Mouse (Mus musculus): ENCODE data around the gene Scgb1c1. TPM values are rescaled to one million over a fixed set of nuclear protein-coding genes. Genes with fewer than 3 reads are reported as not detected.
A peak's percentile ranks its signal among the peaks of the same experiment; 100 is the strongest.
"Not testable (repeated sequence)": the region's sequence is repeated elsewhere in the genome, so short reads cannot be mapped to it uniquely, and the experiment has no call there.

Gene Scgb1c1
- total RNA-seq, 2 experiments from 2014 or later: not detected

GRCm38 (mm10) chr7:140880865-140881515 is 35.6 kb downstream of the Scgb1c1 start:
- no peak for DNase-seq

GRCm38 (mm10) chr7:140881696-140882468 is 36.5 kb downstream of the Scgb1c1 start, which contains the start of the genes Psmd13 and Sirt3:
TSS of gene Psmd13 (plus strand) at chr7:140881968.
TSS of gene Sirt3 (minus strand) at chr7:140882309.
- DNase-seq: peak; percentile 93

GRCm38 (mm10) chr7:140882469-140882803 is 37.1 kb downstream of the Scgb1c1 start:
- no peak for DNase-seq

GRCm38 (mm10) chr7:140890636-140891035 is 45.3 kb downstream of the Scgb1c1 start:
- not testable (repeated sequence) for DNase-seq

GRCm38 (mm10) chr7:140894031-140894430 is 48.7 kb downstream of the Scgb1c1 start:
- DNase-seq: no peak

GRCm38 (mm10) chr7:140894611-140895010 is 49.3 kb downstream of the Scgb1c1 start:
- DNase-seq: no peak

Other genes starting within 250 kb of the Scgb1c1 start
- under 1 TPM; 0.43 to 0.45 TPM for gene Olfr46, start 244.3 kb upstream of the Scgb1c1 start, total RNA-seq (2021)
- under 1 TPM in 1 of 2 experiments, not detected in 1; 0.37 TPM for gene Olfr61, start 216.6 kb upstream of the Scgb1c1 start, total RNA-seq (2021)
- gene Olfr53, start 199.1 kb upstream of the Scgb1c1 start, total RNA-seq (2021): not detected
- under 1 TPM; 0.17 to 0.43 TPM for gene Olfr539, start 185.6 kb upstream of the Scgb1c1 start, total RNA-seq (2021)
- gene Olfr45, start 163.6 kb upstream of the Scgb1c1 start, total RNA-seq (2021): under 1 TPM; 0.10 TPM
- not detected for gene Olfr541, start 148.3 kb upstream of the Scgb1c1 start, total RNA-seq (2021)
- gene Cyp2e1, start 81.8 kb upstream of the Scgb1c1 start, total RNA-seq (2021): not detected
- gene Syce1, start 57.7 kb upstream of the Scgb1c1 start, total RNA-seq (2021): under 1 TPM in 1 of 2 experiments, not detected in 1; 0.40 TPM
- 10 to 100 TPM; 12.3 to 13.3 TPM for gene Zfp941, start 23.4 kb upstream of the Scgb1c1 start, total RNA-seq (2021)
- gene Urah, start 10.5 kb upstream of the Scgb1c1 start, total RNA-seq (2021): 1 to 10 TPM; 1.8 to 2.9 TPM
- gene Odf3, start 2.3 kb downstream of the Scgb1c1 start, total RNA-seq (2021): not detected
- gene Gm45785, start 10.8 kb downstream of the Scgb1c1 start, total RNA-seq (2021): not detected
- 10 to 100 TPM; 76.8 to 83.7 TPM for gene Ric8a, start 11.4 kb downstream of the Scgb1c1 start, total RNA-seq (2021)
- gene Bet1l, start 12.0 kb downstream of the Scgb1c1 start, total RNA-seq (2021): 10 to 100 TPM; 27.2 to 28.1 TPM
- gene Psmd13, start 36.4 kb downstream of the Scgb1c1 start, total RNA-seq (2021): 100 to 1,000 TPM; 113 to 119 TPM
- 10 to 100 TPM; 64.6 to 71.8 TPM for gene Sirt3, start 36.8 kb downstream of the Scgb1c1 start, total RNA-seq (2021)
- gene Cox8b, start 54.9 kb downstream of the Scgb1c1 start, total RNA-seq (2021): 1 to 10 TPM; 1.2 to 1.3 TPM
- gene Nlrp6, start 75.4 kb downstream of the Scgb1c1 start, total RNA-seq (2021): under 1 TPM; 0.30 to 0.35 TPM
- gene Pgghg, start 95.8 kb downstream of the Scgb1c1 start, total RNA-seq (2021): 1 to 10 TPM; 3.9 to 4.0 TPM
- gene Ifitm5, start 104.7 kb downstream of the Scgb1c1 start, total RNA-seq (2021): not detected
- not detected for gene Gm45717, start 110.4 kb downstream of the Scgb1c1 start, total RNA-seq (2021)
- 10 to 100 TPM in 1 of 2 experiments, 1 to 10 TPM in 1; 8.4 to 14.1 TPM for gene Ifitm2, start 110.4 kb downstream of the Scgb1c1 start, total RNA-seq (2021)
- gene Ifitm1, start 121.7 kb downstream of the Scgb1c1 start, total RNA-seq (2021): 1 to 10 TPM; 1.6 to 3.8 TPM
- 10 to 100 TPM; 11.1 to 11.4 TPM for gene Ifitm3, start 165.2 kb downstream of the Scgb1c1 start, total RNA-seq (2021)
- gene Ifitm6, start 172.4 kb downstream of the Scgb1c1 start, total RNA-seq (2021): under 1 TPM in 1 of 2 experiments, not detected in 1; 0.63 TPM
- gene Gm17387, start 183.6 kb downstream of the Scgb1c1 start, total RNA-seq (2021): not detected
- gene B4galnt4, start 215.6 kb downstream of the Scgb1c1 start, total RNA-seq (2021): 10 to 100 TPM; 92.2 to 92.3 TPM
- not detected for gene Pkp3, start 232.7 kb downstream of the Scgb1c1 start, total RNA-seq (2021)

Data from layer of hippocampus, postnatal 36 days (tissue).